ENCODE assay signal across 8 mouse cellular contexts in the genomic region with DNA sequence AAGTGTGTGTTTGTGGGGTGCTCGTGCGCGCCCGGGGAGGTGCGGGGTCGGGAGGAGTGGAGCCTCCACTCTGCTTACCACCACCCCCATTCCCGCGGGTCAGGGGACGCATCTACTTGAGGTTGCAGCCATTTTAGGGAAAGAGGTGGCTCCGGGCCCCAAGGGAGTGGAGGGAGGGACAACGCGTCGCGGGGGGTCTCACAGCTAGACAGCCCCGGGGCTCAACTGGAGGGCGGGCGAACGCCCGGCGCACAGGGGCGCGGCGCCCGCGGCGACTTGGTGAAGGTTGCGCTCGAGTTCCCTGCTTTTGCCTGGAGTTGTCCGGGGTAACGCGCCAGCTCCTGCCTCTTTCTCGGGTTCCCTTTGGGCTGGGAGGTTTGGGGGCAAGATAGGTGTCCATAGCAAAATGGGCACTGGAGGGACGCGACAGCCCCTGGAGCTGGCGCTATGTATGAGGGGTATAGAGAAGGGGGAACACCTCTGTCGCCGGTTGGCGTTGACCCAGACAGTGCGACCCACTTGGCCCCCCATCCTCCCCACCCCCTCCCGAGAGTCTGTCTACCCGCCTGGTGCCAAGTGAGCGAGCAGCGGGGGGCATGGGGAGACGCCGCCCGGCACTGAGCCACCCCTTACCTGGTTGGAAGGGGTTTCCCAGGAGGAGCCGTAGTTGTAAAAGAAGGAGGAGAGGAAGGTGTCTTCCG.
A peak's percentile ranks its signal among the peaks of the same experiment; 100 is the strongest.
DNase-seq lines count a peak whose midpoint lies in the region; ATAC-seq and TF ChIP-seq lines count a peak whose summit lies in the region.

No protein-coding gene starts in this region.

- peak overlapping the region; percentile 100 for H3K4me2 ChIP-seq in embryonic facial prominence, embryonic 14.5 days (ENCODE audit: low read depth, low read length)
- peak overlapping the region; percentile 85 for H3K4me2 ChIP-seq in intestine, embryonic 14.5 days (ENCODE audit: low read length)
- H3K4me2 ChIP-seq in liver, embryonic 14.5 days (ENCODE audit: low read depth): peak overlapping the region; percentile 68

- DNase-seq in heart, adult 2 months: peak; percentile 9 to 27
- no peak for DNase-seq in heart, adult 8-10 months (ENCODE audit: low spot score)
- DNase-seq in R1 (ENCODE audit: low read depth, low spot score): peak; percentile 23
- peak; percentile 18 for DNase-seq in embryonic facial prominence, embryonic 14.5 days (ENCODE audit: low spot score)
- DNase-seq in intestine, embryonic 14.5 days (ENCODE audit: low spot score): peak; percentile 71
- DNase-seq in liver, embryonic 14.5 days (ENCODE audit: low read depth in 3 of 3, low spot score in 3 of 3): no peak
- no peak for DNase-seq in urinary bladder, postnatal 14 days (ENCODE audit: low spot score)

- TF ChIP-seq EP300 in heart, adult 2 months (IDR thresholded peaks at IDR 0.05; ENCODE audit: insufficient read depth, low read depth, low read length): no peak
- TF ChIP-seq EP300 in liver, embryonic 14.5 days (IDR thresholded peaks at IDR 0.05; ENCODE audit: low read depth): no peak

- peaks cover 12% of the 10 kb centered on the region; the same call in 1 of the 2 replicates for H3K27me3 ChIP-seq in heart, adult 2 months (ENCODE audit: control insufficient read depth, insufficient read depth, low read length)
- H3K27me3 ChIP-seq in embryonic facial prominence, embryonic 14.5 days (replicated peaks; ENCODE audit: control insufficient read depth, insufficient read depth, low read length): peaks cover 68% of the 10 kb centered on the region
- H3K27me3 ChIP-seq in intestine, embryonic 14.5 days (replicated peaks; ENCODE audit: control insufficient read depth, insufficient read depth, low read length): peaks cover 34% of the 10 kb centered on the region
- peaks cover 61% of the 10 kb centered on the region for H3K27me3 ChIP-seq in liver, embryonic 14.5 days (ENCODE audit: control insufficient read depth, insufficient read depth, low read length)
- peaks cover 48% of the 10 kb centered on the region for H3K27me3 ChIP-seq in small intestine, adult 2 months (ENCODE audit: control insufficient read depth, insufficient read depth, low read length)

- H3K9me3 ChIP-seq in embryonic facial prominence, embryonic 14.5 days (ENCODE audit: control insufficient read depth, low read length): no peaks in the 10 kb centered on the region
- no peaks in the 10 kb centered on the region for H3K9me3 ChIP-seq in intestine, embryonic 14.5 days (ENCODE audit: control insufficient read depth, low read length)
- H3K9me3 ChIP-seq in liver, embryonic 14.5 days (ENCODE audit: control insufficient read depth, low read length): no peaks in the 10 kb centered on the region

- no peak for TF ChIP-seq POLR2A in heart, adult 2 months (IDR thresholded peaks at IDR 0.05; ENCODE audit: insufficient read depth, low read depth, low read length)
- TF ChIP-seq POLR2A in small intestine, adult 2 months (IDR thresholded peaks at IDR 0.05; ENCODE audit: low read depth, low read length): no peak

- no peak for TF ChIP-seq CTCF in heart, adult 2 months (IDR thresholded peaks at IDR 0.05)
- no peak for TF ChIP-seq CTCF in liver, embryonic 14.5 days (IDR thresholded peaks at IDR 0.05; ENCODE audit: low read depth)
- TF ChIP-seq CTCF in small intestine, adult 2 months (IDR thresholded peaks at IDR 0.05; ENCODE audit: extremely low read depth, insufficient read length, insufficient replicate concordance, low read depth, low read length): no peak

- H3K4me3 ChIP-seq in heart, adult 2 months: peak overlapping the region; percentile 61
- peak overlapping the region; percentile 74 for H3K4me3 ChIP-seq in embryonic facial prominence, embryonic 14.5 days (ENCODE audit: low read depth, low read length)
- peak overlapping the region; percentile 63 for H3K4me3 ChIP-seq in intestine, embryonic 14.5 days (ENCODE audit: low read depth, low read length)
- peak overlapping the region; percentile 29 to 57 for H3K4me3 ChIP-seq in liver, embryonic 14.5 days (ENCODE audit: insufficient read depth in 1 of 2, low read depth in 2 of 2, low read length in 2 of 2)
- peak overlapping the region; percentile 98 for H3K4me3 ChIP-seq in small intestine, adult 2 months (ENCODE audit: low read depth, low read length)

- H3K79me2 ChIP-seq in heart, adult 2 months (replicated peaks; ENCODE audit: control insufficient read depth, insufficient read depth, low read length): no peaks in the 10 kb centered on the region

- H3K27ac ChIP-seq in heart, adult 2 months: no peak overlapping the region
- no peak overlapping the region for H3K27ac ChIP-seq in embryonic facial prominence, embryonic 14.5 days (replicated peaks; ENCODE audit: low read depth, low read length)
- no peak overlapping the region for H3K27ac ChIP-seq in intestine, embryonic 14.5 days (ENCODE audit: low read depth)
- no peak overlapping the region for H3K27ac ChIP-seq in liver, embryonic 14.5 days
- no peak overlapping the region for H3K27ac ChIP-seq in small intestine, adult 2 months (ENCODE audit: insufficient read depth, low read depth, low read length)

- ATAC-seq in embryonic facial prominence, embryonic 14.5 days (ENCODE audit: low read depth): no peak
- ATAC-seq in intestine, embryonic 14.5 days (replicated peaks; ENCODE audit: low FRiP score, low TSS enrichment, low read depth): no peak
- ATAC-seq in liver, embryonic 14.5 days (ENCODE audit: insufficient read depth): no peak

- H3K36me3 ChIP-seq in heart, adult 2 months (ENCODE audit: control insufficient read depth, insufficient read depth, low read length): no peaks in the 10 kb centered on the region
- no peaks in the 10 kb centered on the region for H3K36me3 ChIP-seq in embryonic facial prominence, embryonic 14.5 days (ENCODE audit: control insufficient read depth, insufficient read depth, low read length)
- no peaks in the 10 kb centered on the region for H3K36me3 ChIP-seq in intestine, embryonic 14.5 days (ENCODE audit: control insufficient read depth, insufficient read depth, low read length)
- H3K36me3 ChIP-seq in liver, embryonic 14.5 days (replicated peaks; ENCODE audit: control insufficient read depth, insufficient read depth, low read depth): no peaks in the 10 kb centered on the region
- H3K36me3 ChIP-seq in small intestine, adult 2 months (ENCODE audit: control insufficient read depth, insufficient read depth, low read length): no peaks in the 10 kb centered on the region

- H3K4me1 ChIP-seq in heart, adult 2 months (ENCODE audit: control insufficient read depth, insufficient read depth, low read length): peaks cover 2% of the 10 kb centered on the region; the same call in 1 of the 2 replicates
- H3K4me1 ChIP-seq in embryonic facial prominence, embryonic 14.5 days (ENCODE audit: control insufficient read depth, insufficient read depth, low read length): peaks cover 13% of the 10 kb centered on the region; the same call in 1 of the 2 replicates
- peaks cover 17% of the 10 kb centered on the region; the same call in 1 of the 2 replicates for H3K4me1 ChIP-seq in intestine, embryonic 14.5 days (replicated peaks; ENCODE audit: control insufficient read depth, insufficient read depth, low read length)
- no peaks in the 10 kb centered on the region for H3K4me1 ChIP-seq in liver, embryonic 14.5 days (replicated peaks; ENCODE audit: control insufficient read depth in 2 of 2, insufficient read depth in 2 of 2, low read length in 1 of 2)
- H3K4me1 ChIP-seq in small intestine, adult 2 months (ENCODE audit: control insufficient read depth, insufficient read depth, insufficient read length, low read length): peaks cover 24% of the 10 kb centered on the region

- under 1% methylated on average over 48 of the region's 48 CpGs for WGBS in heart, adult 2 months
- WGBS in embryonic facial prominence, embryonic 14.5 days: under 1% methylated on average over 44 of the region's 48 CpGs
- WGBS in intestine, embryonic 14.5 days: under 1% methylated on average over 48 of the region's 48 CpGs
- whole genome bisulfite sequencing in liver, embryonic 14.5 days (ENCODE audit: insufficient replicate concordance): 2% methylated on average over 46 of the region's 48 CpGs
- WGBS in small intestine, adult 2 months: 1% methylated on average over 48 of the region's 48 CpGs

- H3K9ac ChIP-seq in heart, adult 2 months (ENCODE audit: low read depth, low read length): peak overlapping the region; percentile 19
- peak overlapping the region; percentile 65 for H3K9ac ChIP-seq in embryonic facial prominence, embryonic 14.5 days (ENCODE audit: low read depth, low read length)
- peak overlapping the region; percentile 35 for H3K9ac ChIP-seq in intestine, embryonic 14.5 days (ENCODE audit: low read length)
- no peak overlapping the region for H3K9ac ChIP-seq in liver, embryonic 14.5 days (replicated peaks)

- intact Hi-C loops in heart, adult 2 months (cut with DNase I): loop anchor here (5.0 kb wide), 2 partner anchors 127 to 407 kb away; no protein-coding TSS in a partner anchor

Comparison
In these comparisons a context has a peak if more than half of its experiments do, and no peak if none do; other contexts are left out.
1. DNase-seq: peak in heart, adult 2 months (2 of 2), R1 (single experiment), embryonic facial prominence, embryonic 14.5 days (single experiment) and intestine, embryonic 14.5 days (single experiment); none in heart, adult 8-10 months (single experiment), liver, embryonic 14.5 days (0 of 3) and urinary bladder, postnatal 14 days (single experiment).
2. H3K4me3 ChIP-seq: peak in every context shown above with its lines; median percentile 98 in small intestine, adult 2 months; 74 in embryonic facial prominence, embryonic 14.5 days; 63 in intestine, embryonic 14.5 days; 61 in heart, adult 2 months; 43 in liver, embryonic 14.5 days.
3. Peak in every context shown above with its lines, with median percentiles within 50 percentile points of each other: H3K4me2 ChIP-seq.